Mouse (Mus musculus): ENCODE measurements around the gene Sec63. TPM values are rescaled to one million over a fixed set of nuclear protein-coding genes. Genes with fewer than 3 reads are reported as not detected.

The Sec63 gene
- polyA plus RNA-seq, 1 experiment, result 46.8 TPM

GRCm38 (mm10) chr10:42860159-42860911 is 99.0 kb downstream of the Sec63 start, which contains the start of gene Scml4:
Scml4 (plus strand) TSS chr10:42860370.
- WGBS, result 42% methylated on average over 17 of the region's 17 CpGs
- Histone ChIP-seq H3K27me3 (ENCODE audit: control insufficient read depth, insufficient read depth, low read length) (peaks cover 2% of the 10 kb centered on the region; the same call in 1 of the 2 replicates), H3K4me3 (replicated peaks; ENCODE audit: insufficient read depth, low read depth, low read length) (no peak within 1 kb of the TSS), H3K4me1 (ENCODE audit: control insufficient read depth, insufficient read depth, low read length) (no peaks in the 10 kb centered on the region), H3K27ac (ENCODE audit: insufficient read depth, low read length) (no peak within 1 kb of the TSS)
- TF ChIP-seq CTCF (IDR thresholded peaks at IDR 0.05; ENCODE audit: borderline replicate concordance, insufficient read depth, low read depth, low read length) (no peak), POLR2A (IDR thresholded peaks at IDR 0.05; ENCODE audit: borderline replicate concordance, insufficient read depth, low read length) (no peak)
- DNase-seq, result no peak

DNA sequence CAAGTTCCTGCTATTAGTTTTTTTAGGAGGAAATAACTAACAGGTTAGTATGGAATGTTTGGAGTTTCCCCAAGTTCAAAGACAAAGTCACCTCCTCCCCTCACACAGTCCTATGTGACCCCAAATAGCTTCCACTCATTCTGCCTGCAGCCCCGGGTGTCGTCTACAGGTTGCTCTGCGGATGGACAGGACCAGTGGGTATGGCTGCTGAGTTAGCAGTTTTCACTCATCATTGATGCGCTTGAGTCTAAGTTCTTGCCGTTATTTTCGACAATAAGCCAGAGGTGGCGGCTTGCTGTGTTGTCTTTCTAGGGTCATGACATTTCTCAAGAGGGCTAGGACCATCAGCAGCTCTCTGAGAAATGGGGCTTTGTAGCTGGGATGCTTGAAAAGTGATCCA is 100.2 kb downstream of the Sec63 start:
- Histone ChIP-seq H3K4me3 (replicated peaks; ENCODE audit: insufficient read depth, low read depth, low read length) (no peak overlapping the region), H3K27me3 (ENCODE audit: control insufficient read depth, insufficient read depth, low read length) (peaks cover 2% of the 10 kb centered on the region; the same call in 1 of the 2 replicates), H3K27ac (ENCODE audit: insufficient read depth, low read length) (no peak overlapping the region), H3K4me1 (ENCODE audit: control insufficient read depth, insufficient read depth, low read length) (no peaks in the 10 kb centered on the region)
- 90% methylated on average over 7 of the region's 7 CpGs for WGBS
- no peak for DNase-seq
- TF ChIP-seq CTCF (IDR thresholded peaks at IDR 0.05; ENCODE audit: borderline replicate concordance, insufficient read depth, low read depth, low read length) (no peak), POLR2A (IDR thresholded peaks at IDR 0.05; ENCODE audit: borderline replicate concordance, insufficient read depth, low read length) (no peak)

DNA sequence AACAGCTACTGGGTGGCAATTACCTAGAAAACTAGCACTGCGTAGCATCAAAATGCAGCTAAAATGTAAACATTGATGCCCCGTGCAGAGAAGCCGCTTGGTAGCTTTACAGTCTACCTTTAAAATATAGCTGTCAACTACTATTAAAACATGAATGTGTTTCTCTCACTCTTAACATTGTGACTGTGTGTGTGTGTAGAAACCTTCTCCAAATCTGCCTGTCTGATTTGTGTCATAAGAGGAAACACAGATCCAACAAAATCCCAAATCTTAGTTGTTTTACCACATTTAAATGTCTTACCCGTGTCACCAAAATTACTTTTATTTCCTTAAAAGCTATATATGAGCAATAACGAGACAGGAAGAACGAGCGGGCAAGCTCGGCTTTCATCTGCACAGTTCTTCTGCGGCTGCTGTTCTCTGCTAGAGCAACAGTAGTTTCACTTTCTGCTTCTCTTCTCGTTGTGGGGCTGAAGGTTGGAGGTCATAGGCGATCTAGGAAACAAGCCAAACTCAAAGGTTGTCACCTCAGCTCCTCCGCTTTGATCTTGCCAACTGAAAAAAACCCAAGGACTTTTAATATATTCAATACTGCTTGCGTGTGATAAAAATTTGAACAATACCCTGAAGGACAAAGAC is 100.9 kb downstream of the Sec63 start:
- H3K27me3 ChIP-seq (ENCODE audit: control insufficient read depth, insufficient read depth, low read length), result peaks cover 2% of the 10 kb centered on the region; the same call in 1 of the 2 replicates
- H3K4me3 ChIP-seq (replicated peaks; ENCODE audit: insufficient read depth, low read depth, low read length), result no peak overlapping the region
- DNase-seq, result no peak
- TF ChIP-seq POLR2A (IDR thresholded peaks at IDR 0.05; ENCODE audit: borderline replicate concordance, insufficient read depth, low read length), result no peak
- H3K27ac ChIP-seq (ENCODE audit: insufficient read depth, low read length), result no peak overlapping the region
- WGBS, result 66% methylated on average over 13 of the region's 13 CpGs
- no peaks in the 10 kb centered on the region for H3K4me1 ChIP-seq (ENCODE audit: control insufficient read depth, insufficient read depth, low read length)

DNA sequence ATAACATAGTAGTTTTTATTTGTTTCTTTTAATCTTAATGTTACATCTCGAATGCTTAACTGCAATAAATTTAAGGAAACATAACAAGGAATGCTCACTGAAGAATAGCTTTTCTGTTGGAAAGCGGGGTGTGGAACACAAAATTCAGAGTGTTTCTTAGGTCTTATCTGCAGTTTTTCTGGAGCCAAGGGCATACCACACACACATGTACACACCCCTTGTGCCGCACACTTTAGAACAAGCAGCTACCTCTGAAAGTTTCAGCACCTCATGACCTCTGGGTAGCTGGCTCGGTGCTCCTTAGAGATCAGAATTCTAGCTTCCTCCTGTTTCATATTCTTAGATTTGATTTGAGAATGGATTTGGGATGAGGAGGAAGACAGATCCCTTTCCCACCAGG is 101.5 kb downstream of the Sec63 start:
- Histone ChIP-seq H3K4me3 (replicated peaks; ENCODE audit: insufficient read depth, low read depth, low read length) (no peak overlapping the region), H3K27me3 (ENCODE audit: control insufficient read depth, insufficient read depth, low read length) (peaks cover 2% of the 10 kb centered on the region; the same call in 1 of the 2 replicates), H3K4me1 (ENCODE audit: control insufficient read depth, insufficient read depth, low read length) (no peaks in the 10 kb centered on the region), H3K27ac (ENCODE audit: insufficient read depth, low read length) (no peak overlapping the region)
- DNase-seq, result no peak
- 66% methylated on average over 4 of the region's 4 CpGs for WGBS
- TF ChIP-seq CTCF (IDR thresholded peaks at IDR 0.05; ENCODE audit: borderline replicate concordance, insufficient read depth, low read depth, low read length) (no peak), POLR2A (IDR thresholded peaks at IDR 0.05; ENCODE audit: borderline replicate concordance, insufficient read depth, low read length) (no peak)

DNA sequence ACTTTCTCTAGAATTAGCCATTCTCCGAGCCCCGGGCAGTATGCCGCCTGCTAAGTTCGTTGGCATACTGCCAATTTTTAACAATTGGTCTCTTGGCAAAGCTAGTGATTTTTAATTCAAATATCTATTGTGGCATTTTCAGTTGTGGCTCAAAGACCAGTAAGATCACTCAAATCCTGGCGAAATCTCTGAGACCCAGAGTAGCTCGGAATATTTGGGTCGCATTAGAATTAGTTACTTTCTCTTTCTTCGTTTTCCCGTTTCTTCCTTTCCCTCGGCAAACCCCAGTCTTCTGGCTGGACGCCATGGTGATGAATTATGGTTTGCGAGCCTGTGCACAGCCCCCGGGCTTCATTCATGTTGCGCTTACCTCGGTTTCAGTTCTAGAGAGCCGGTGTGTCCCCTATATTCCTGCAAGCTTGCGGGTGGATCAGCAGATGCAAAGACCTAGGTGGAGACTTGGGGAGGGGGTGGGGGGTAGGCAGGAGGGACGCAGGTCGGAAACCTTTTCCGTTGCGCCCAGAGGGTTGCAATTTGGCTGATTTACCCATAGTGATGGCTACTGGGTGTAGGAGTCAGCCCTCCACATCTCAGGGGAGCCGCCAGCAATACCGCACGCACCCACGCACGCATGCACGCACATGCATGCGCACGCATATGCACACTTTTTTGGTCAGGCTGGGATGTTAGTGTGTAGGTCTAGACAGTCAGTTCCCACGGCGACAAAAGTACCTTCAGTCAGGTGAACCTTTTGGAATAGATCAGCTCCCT is 102.5 kb downstream of the Sec63 start:
- Histone ChIP-seq H3K4me1 (ENCODE audit: control insufficient read depth, insufficient read depth, low read length) (no peaks in the 10 kb centered on the region), H3K4me3 (replicated peaks; ENCODE audit: insufficient read depth, low read depth, low read length) (peak overlapping the region; percentile 54), H3K27ac (ENCODE audit: insufficient read depth, low read length) (no peak overlapping the region), H3K27me3 (ENCODE audit: control insufficient read depth, insufficient read depth, low read length) (peaks cover 2% of the 10 kb centered on the region; the same call in 1 of the 2 replicates)
- DNase-seq, result peak; percentile 29 to 47
- 6% methylated on average over 31 of the region's 31 CpGs for WGBS
- TF ChIP-seq POLR2A (IDR thresholded peaks at IDR 0.05; ENCODE audit: borderline replicate concordance, insufficient read depth, low read length) (no peak), CTCF (IDR thresholded peaks at IDR 0.05; ENCODE audit: borderline replicate concordance, insufficient read depth, low read depth, low read length) (no peak)

DNA sequence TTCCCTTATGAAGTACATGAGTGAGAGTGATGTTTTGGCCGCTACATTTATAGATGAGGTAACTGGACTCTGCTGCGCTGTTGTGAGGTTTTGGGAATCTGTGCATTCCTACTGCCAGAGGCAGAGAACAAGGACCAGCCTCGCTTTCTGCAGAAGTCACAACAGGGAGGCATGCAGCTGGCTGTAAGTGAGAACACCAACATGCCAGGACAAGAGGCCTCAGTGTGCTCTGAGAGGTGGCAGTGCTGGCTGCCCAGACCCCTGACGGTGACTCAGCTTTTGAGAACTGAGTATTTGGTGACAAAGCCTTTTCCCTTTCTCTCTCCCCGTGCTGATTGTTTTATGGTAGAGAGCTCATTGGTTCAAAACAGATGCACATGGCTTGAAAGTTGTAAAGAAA is 103.4 kb downstream of the Sec63 start:
- TF ChIP-seq POLR2A (IDR thresholded peaks at IDR 0.05; ENCODE audit: borderline replicate concordance, insufficient read depth, low read length) (no peak), CTCF (IDR thresholded peaks at IDR 0.05; ENCODE audit: borderline replicate concordance, insufficient read depth, low read depth, low read length) (no peak)
- Histone ChIP-seq H3K27me3 (ENCODE audit: control insufficient read depth, insufficient read depth, low read length) (peaks cover 2% of the 10 kb centered on the region; the same call in 1 of the 2 replicates), H3K4me3 (replicated peaks; ENCODE audit: insufficient read depth, low read depth, low read length) (no peak overlapping the region), H3K4me1 (ENCODE audit: control insufficient read depth, insufficient read depth, low read length) (no peaks in the 10 kb centered on the region), H3K27ac (ENCODE audit: insufficient read depth, low read length) (no peak overlapping the region)
- no peak for DNase-seq
- 60% methylated on average over 5 of the region's 5 CpGs for WGBS

DNA sequence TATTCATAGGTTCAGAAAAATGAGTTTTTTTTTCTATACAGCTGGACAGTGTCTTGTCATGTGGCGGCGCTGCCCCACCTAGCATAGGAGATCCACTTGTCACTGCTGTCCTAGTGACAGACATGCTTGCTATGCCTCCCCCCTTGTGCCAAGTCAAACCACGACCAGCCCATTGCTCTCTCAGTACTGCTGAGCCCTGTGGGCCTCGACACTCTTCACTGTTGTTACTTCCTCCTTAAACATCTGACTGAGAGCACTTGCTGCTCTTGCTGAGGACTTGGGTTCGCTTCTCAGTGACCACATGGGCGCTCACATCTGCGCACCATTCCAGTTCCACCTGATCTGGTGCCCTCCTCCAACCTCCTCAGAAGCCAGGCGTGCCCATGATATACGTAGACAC is 107.1 kb downstream of the Sec63 start:
- Histone ChIP-seq H3K27ac (ENCODE audit: insufficient read depth, low read length) (no peak overlapping the region), H3K27me3 (ENCODE audit: control insufficient read depth, insufficient read depth, low read length) (no peaks in the 10 kb centered on the region)
- TF ChIP-seq POLR2A (IDR thresholded peaks at IDR 0.05; ENCODE audit: borderline replicate concordance, insufficient read depth, low read length), result no peak
- TF ChIP-seq CTCF (IDR thresholded peaks at IDR 0.05; ENCODE audit: borderline replicate concordance, insufficient read depth, low read depth, low read length), result no peak

More for the DNA sequence above, 107.1 kb downstream of the Sec63 start:
- DNase-seq, result no peak
- Histone ChIP-seq H3K4me3 (replicated peaks; ENCODE audit: insufficient read depth, low read depth, low read length) (no peak overlapping the region), H3K4me1 (ENCODE audit: control insufficient read depth, insufficient read depth, low read length) (no peaks in the 10 kb centered on the region)
- 91% methylated on average over 9 of the region's 9 CpGs for WGBS

Measured in cerebellum, adult 2 months (tissue).